ENCODE assay signal across 7 mouse cellular contexts in genomic region chr13:53236434-53237401, GRCm38 (mm10). TPM values are rescaled to one million over a fixed set of nuclear protein-coding genes. Genes with fewer than 3 reads are reported as not detected.
DNase-seq lines count a peak whose midpoint lies in the region; ATAC-seq and TF ChIP-seq lines count a peak whose summit lies in the region.

No protein-coding gene starts in this region.

- no peak for DNase-seq in lung, postnatal 36 days
- DNase-seq in forebrain, embryonic 11.5 days (ENCODE audit: low spot score): no peak
- DNase-seq in frontal cortex, postnatal 25 days (ENCODE audit: low spot score in 2 of 2): no peak
- DNase-seq in kidney, adult 2 months: no peak

- peak overlapping the region; percentile 20 for H3K27ac ChIP-seq in lung, embryonic 15.5 days
- no peak overlapping the region for H3K27ac ChIP-seq in forebrain, embryonic 11.5 days (ENCODE audit: low read depth, low read length)
- peak overlapping the region; percentile 73 for H3K27ac ChIP-seq in intestine, embryonic 16.5 days (ENCODE audit: low read length)
- H3K27ac ChIP-seq in stomach, embryonic 14.5 days (ENCODE audit: low read length): peak overlapping the region; percentile 66; the same call in 1 of the 2 replicates
- no peak overlapping the region for H3K27ac ChIP-seq in kidney, adult 2 months (ENCODE audit: insufficient read depth, low read depth, low read length)

- no peaks in the 10 kb centered on the region for H3K36me3 ChIP-seq in lung, embryonic 15.5 days
- no peaks in the 10 kb centered on the region for H3K36me3 ChIP-seq in forebrain, embryonic 11.5 days (ENCODE audit: control insufficient read depth, insufficient read depth, low read length)
- H3K36me3 ChIP-seq in intestine, embryonic 16.5 days (ENCODE audit: control insufficient read depth, insufficient read depth, low read length): no peaks in the 10 kb centered on the region
- no peaks in the 10 kb centered on the region for H3K36me3 ChIP-seq in stomach, embryonic 14.5 days (ENCODE audit: control insufficient read depth, insufficient read depth, low read length)
- no peaks in the 10 kb centered on the region for H3K36me3 ChIP-seq in kidney, adult 2 months (ENCODE audit: control insufficient read depth, insufficient read depth, low read length)

- 33% methylated on average over 18 of the region's 18 CpGs for WGBS in lung, embryonic 15.5 days
- WGBS in forebrain, embryonic 11.5 days: 37% methylated on average over 18 of the region's 18 CpGs
- 35% methylated on average over 18 of the region's 18 CpGs for WGBS in intestine, embryonic 16.5 days
- WGBS in stomach, embryonic 14.5 days: 31% methylated on average over 18 of the region's 18 CpGs
- WGBS in kidney, adult 2 months: 60% methylated on average over 18 of the region's 18 CpGs

- H3K9me3 ChIP-seq in lung, embryonic 15.5 days: 0 out of 2 replicates have a peak, but pooled peaks cover 5% of the 10 kb centered on the region
- H3K9me3 ChIP-seq in forebrain, embryonic 11.5 days (ENCODE audit: control insufficient read depth, low read length): no peaks in the 10 kb centered on the region
- H3K9me3 ChIP-seq in intestine, embryonic 16.5 days (ENCODE audit: control insufficient read depth, low read length): no peaks in the 10 kb centered on the region
- H3K9me3 ChIP-seq in stomach, embryonic 14.5 days (ENCODE audit: control insufficient read depth, low read depth, low read length): peaks cover 2% of the 10 kb centered on the region; the same call in 1 of the 2 replicates

- no peaks in the 10 kb centered on the region for H3K27me3 ChIP-seq in lung, embryonic 15.5 days
- H3K27me3 ChIP-seq in forebrain, embryonic 11.5 days (ENCODE audit: control insufficient read depth, insufficient read depth, low read length): no peaks in the 10 kb centered on the region
- no peaks in the 10 kb centered on the region for H3K27me3 ChIP-seq in intestine, embryonic 16.5 days (replicated peaks; ENCODE audit: control insufficient read depth, insufficient read depth, low read length)
- H3K27me3 ChIP-seq in stomach, embryonic 14.5 days (ENCODE audit: control insufficient read depth, insufficient read depth, low read length): no peaks in the 10 kb centered on the region
- H3K27me3 ChIP-seq in kidney, adult 2 months (replicated peaks; ENCODE audit: control insufficient read depth, insufficient read depth, low read length): no peaks in the 10 kb centered on the region

- H3K4me3 ChIP-seq in lung, embryonic 15.5 days: no peak overlapping the region
- no peak overlapping the region for H3K4me3 ChIP-seq in forebrain, embryonic 11.5 days (ENCODE audit: low read depth, low read length)
- no peak overlapping the region for H3K4me3 ChIP-seq in intestine, embryonic 16.5 days (ENCODE audit: low read length)
- H3K4me3 ChIP-seq in stomach, embryonic 14.5 days (ENCODE audit: low read depth, low read length): no peak overlapping the region
- no peak overlapping the region for H3K4me3 ChIP-seq in kidney, adult 2 months (ENCODE audit: insufficient read depth, low read depth, low read length)

- TF ChIP-seq CTCF in kidney, adult 2 months (conservative IDR thresholded peaks at IDR 0.05; ENCODE audit: insufficient read depth, insufficient read length, low read depth, low read length): no peak

- H3K4me1 ChIP-seq in lung, embryonic 15.5 days: peaks cover 65% of the 10 kb centered on the region
- H3K4me1 ChIP-seq in forebrain, embryonic 11.5 days (replicated peaks; ENCODE audit: control insufficient read depth, insufficient read depth, low read length): peaks cover 31% of the 10 kb centered on the region
- H3K4me1 ChIP-seq in intestine, embryonic 16.5 days (ENCODE audit: control insufficient read depth, insufficient read depth, low read length): peaks cover 69% of the 10 kb centered on the region
- H3K4me1 ChIP-seq in stomach, embryonic 14.5 days (ENCODE audit: control insufficient read depth, insufficient read depth, low read length): peaks cover 64% of the 10 kb centered on the region
- H3K4me1 ChIP-seq in kidney, adult 2 months (ENCODE audit: control insufficient read depth, insufficient read depth, low read length): no peaks in the 10 kb centered on the region

- no peak for TF ChIP-seq POLR2A in kidney, adult 2 months (IDR thresholded peaks at IDR 0.05; ENCODE audit: low read depth, low read length)

- H3K4me2 ChIP-seq in lung, embryonic 15.5 days: 0 out of 2 replicates have a peak overlapping the region, but pooled peaks have one; percentile 7
- H3K4me2 ChIP-seq in forebrain, embryonic 11.5 days (ENCODE audit: low read depth, low read length, severe bottlenecking): no peak overlapping the region
- peak overlapping the region; percentile 24 for H3K4me2 ChIP-seq in intestine, embryonic 16.5 days (ENCODE audit: low read depth, low read length)
- no peak overlapping the region for H3K4me2 ChIP-seq in stomach, embryonic 14.5 days (replicated peaks; ENCODE audit: low read depth, low read length)

- H3K9ac ChIP-seq in lung, embryonic 15.5 days: no peak overlapping the region
- H3K9ac ChIP-seq in forebrain, embryonic 11.5 days (ENCODE audit: low read length): no peak overlapping the region
- H3K9ac ChIP-seq in intestine, embryonic 16.5 days (ENCODE audit: low read depth, low read length): 0 out of 2 replicates have a peak overlapping the region, but pooled peaks have one; percentile 17
- H3K9ac ChIP-seq in stomach, embryonic 14.5 days (replicated peaks; ENCODE audit: low read depth, low read length): no peak overlapping the region; the same call in 1 of the 2 replicates

- ATAC-seq in lung, embryonic 15.5 days (ENCODE audit: borderline replicate concordance, extremely low read depth, low FRiP score, low TSS enrichment): peak; percentile 36
- ATAC-seq in forebrain, embryonic 11.5 days (replicated peaks; ENCODE audit: low FRiP score): peak; percentile 40; the same call in 1 of the 2 replicates
- ATAC-seq in intestine, embryonic 16.5 days: peak; percentile 27
- ATAC-seq in stomach, embryonic 14.5 days (ENCODE audit: insufficient number of reproducible peaks, insufficient read depth, low FRiP score, low read depth): no peak; the same call in 1 of the 2 replicates

RNA-seq across cellular contexts. Expression of gene Ror2, which starts 49.2 kb away (rescaled TPM):
- polyA plus RNA-seq in lung, embryonic 15.5 days (2015; fragmentation: Nextera tagmentation; extraction: Ambion mirVana): 17.1 and 17.6 TPM in 2 replicates
- 13.1 and 16.4 TPM in 2 replicates for polyA plus RNA-seq in forebrain, embryonic 11.5 days (2014; fragmentation: Nextera tagmentation; extraction: Ambion mirVana)
- 12.5 and 13.5 TPM in 2 replicates for polyA plus RNA-seq in intestine, embryonic 16.5 days (2015; fragmentation: Nextera tagmentation; extraction: Ambion mirVana)
- 13.9 and 14.0 TPM in 2 replicates for polyA plus RNA-seq in stomach, embryonic 14.5 days (2014; fragmentation: Nextera tagmentation; extraction: Ambion mirVana)
- polyA plus RNA-seq in kidney, adult 2 months (2012; rRNA removed): 3.7 and 6.0 TPM in 2 replicates

Comparison
In these comparisons a context has a peak if more than half of its experiments do, and no peak if none do; other contexts are left out.
1. H3K27ac ChIP-seq: peak in lung, embryonic 15.5 days (single experiment), intestine, embryonic 16.5 days (single experiment) and stomach, embryonic 14.5 days (single experiment); none in forebrain, embryonic 11.5 days (single experiment) and kidney, adult 2 months (single experiment).
2. H3K4me2 ChIP-seq: peak in lung, embryonic 15.5 days (single experiment) and intestine, embryonic 16.5 days (single experiment); none in forebrain, embryonic 11.5 days (single experiment) and stomach, embryonic 14.5 days (single experiment).